Mouse (Mus musculus) thymus, adult 2 months (tissue): ENCODE results near the gene Ttf2. TPM values are rescaled to one million over a fixed set of nuclear protein-coding genes. Genes with fewer than 3 reads are reported as not detected.

Source experiments
- DNase-seq: peaks from one replicate; pipeline ENCODE4 v3.0.0; 2021
- H3K27ac ChIP-seq: fragments of 200-500 bp; 2 replicates; pipeline ENCODE4 v1.5.1; 2012; ENCODE audit warnings: low read length, control low read depth; ENCODE audit not compliant: control insufficient read depth, insufficient read depth
- H3K27me3 ChIP-seq: fragments of 200-500 bp; 2 replicates; pipeline ENCODE4 v1.6.1; 2012; ENCODE audit warnings: mild to moderate bottlenecking, low read length, moderate library complexity, mixed read lengths; ENCODE audit not compliant: control insufficient read depth, insufficient read depth
- H3K36me3 ChIP-seq: fragments of 200-500 bp; 2 replicates; pipeline ENCODE4 v1.6.1; 2012; ENCODE audit warnings: mild to moderate bottlenecking, low read length, moderate library complexity; ENCODE audit not compliant: control insufficient read depth, insufficient read depth
- H3K4me1 ChIP-seq: fragments of 200-500 bp; replicated peaks from 2 replicates; pipeline ENCODE4 v1.6.1; 2012; ENCODE audit warnings: low read length; ENCODE audit not compliant: control insufficient read depth, insufficient read depth
- H3K4me3 ChIP-seq: fragments of 200-500 bp; 2 replicates; pipeline ENCODE4 v1.5.1; 2012; ENCODE audit warnings: mild to moderate bottlenecking, low read length, control low read depth, moderate library complexity; ENCODE audit not compliant: control insufficient read depth, insufficient read depth
- CTCF ChIP-seq: fragments of 200-500 bp; IDR thresholded peaks from 2 replicates; pipeline ENCODE4 v1.5.1; 2012; ENCODE audit warnings: mild to moderate bottlenecking, control low read depth, low read length, moderate library complexity, borderline replicate concordance; ENCODE audit not compliant: control insufficient read depth, poor library complexity, insufficient read depth; ENCODE audit errors: extremely low read depth
- POLR2A ChIP-seq: fragments of 200-500 bp; IDR thresholded peaks from 2 replicates; pipeline ENCODE4 v1.6.1; 2012; ENCODE audit warnings: mild to moderate bottlenecking, low read length, control low read depth, moderate library complexity; ENCODE audit not compliant: control insufficient read depth, poor library complexity, insufficient read depth; ENCODE audit errors: extremely low read depth
- WGBS: fragments of 180-500 bp; shearing (Covaris S2); methylation state at CpG from one replicate; pipeline ENCODE4 v1.1.7; 2018; 5-methylcytosine and 5-hydroxymethylcytosine counted together
- polyA plus RNA-seq: library from polyadenylated mRNA; depleted of rRNA; stranded (reverse); fragments of >200 nt; gene quantifications from 2 replicates; pipeline ENCODE4 v1.2.3, GENCODE M21; 2012; rRNA removed

Gene Ttf2
- polyA plus RNA-seq, 1 experiment, result 9.4 TPM

DNA sequence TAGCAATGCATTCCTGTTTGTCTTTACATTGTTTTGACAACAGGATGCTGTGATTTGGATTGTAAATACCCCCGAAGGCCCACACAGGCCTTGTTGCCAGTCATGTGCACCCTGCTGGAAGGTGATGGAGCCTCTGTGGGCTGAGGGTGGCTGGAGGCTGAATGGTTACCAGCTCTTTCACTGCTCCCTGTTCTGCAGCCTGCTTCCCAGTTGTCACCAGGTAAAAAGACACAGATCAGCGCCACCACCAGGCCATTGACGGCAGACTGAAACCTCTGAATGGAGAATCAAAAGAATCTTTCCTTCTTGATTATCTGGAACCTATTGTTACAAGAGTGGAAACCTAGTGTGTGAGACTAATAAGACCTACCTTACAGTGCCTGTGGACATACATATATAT lies 62.5 kb downstream of the Ttf2 start:
- no peaks in the 10 kb centered on the region for H3K27me3 ChIP-seq
- WGBS, result 53% methylated on average over 3 of the region's 3 CpGs
- no peaks in the 10 kb centered on the region for H3K36me3 ChIP-seq
- H3K4me1 ChIP-seq, result no peaks in the 10 kb centered on the region; the same call in 1 of the 2 replicates
- TF ChIP-seq CTCF (no peak), POLR2A (no peak)
- no peak overlapping the region for H3K27ac ChIP-seq
- no peak overlapping the region for H3K4me3 ChIP-seq
- peak; percentile 27 for DNase-seq

DNA sequence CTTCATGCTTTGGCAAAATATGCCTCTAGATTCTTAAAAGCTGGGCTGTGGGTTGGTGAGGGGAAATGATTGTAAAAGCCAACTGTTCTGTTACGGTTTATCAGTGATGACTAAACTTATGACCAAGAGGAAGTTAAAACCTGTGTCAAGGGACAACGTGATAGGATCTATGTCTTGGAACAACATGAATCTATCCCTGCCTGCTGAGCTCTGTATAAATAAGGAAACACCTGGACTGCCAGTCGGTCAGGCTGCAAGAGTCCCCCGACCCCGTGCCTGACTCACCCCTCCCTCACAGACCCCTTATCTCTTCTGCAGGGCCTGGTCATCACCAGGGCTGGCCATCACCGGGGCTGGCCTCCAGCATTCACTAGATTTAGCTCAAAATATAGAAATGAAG lies 63.3 kb downstream of the Ttf2 start:
- Histone ChIP-seq H3K4me3 (no peak overlapping the region), H3K36me3 (no peaks in the 10 kb centered on the region), H3K27me3 (no peaks in the 10 kb centered on the region), H3K27ac (no peak overlapping the region), H3K4me1 (no peaks in the 10 kb centered on the region; the same call in 1 of the 2 replicates)
- DNase-seq, result no peak
- WGBS, result 28% methylated on average over 6 of the region's 6 CpGs
- TF ChIP-seq POLR2A (no peak), CTCF (no peak)

DNA sequence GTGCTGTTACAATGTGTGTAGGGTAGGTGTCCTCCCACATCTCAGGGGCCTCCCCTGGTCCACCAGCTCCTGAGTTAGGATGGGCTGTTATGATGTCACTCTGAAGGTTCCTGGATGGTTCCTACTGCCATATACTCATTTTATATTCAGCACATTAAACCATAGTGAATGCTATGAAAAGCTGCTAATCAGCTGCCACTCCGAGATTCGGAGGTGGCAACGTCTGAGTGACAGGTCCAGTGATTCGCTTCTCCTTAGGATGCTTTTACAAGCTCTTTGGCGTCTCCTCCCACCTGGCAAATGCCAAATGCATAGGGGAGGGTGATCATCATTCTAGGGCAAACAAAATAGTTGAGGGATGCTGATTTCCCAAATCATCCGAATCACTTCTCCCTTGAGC lies 74.0 kb downstream of the Ttf2 start:
- no peaks in the 10 kb centered on the region for H3K36me3 ChIP-seq
- TF ChIP-seq CTCF (no peak), POLR2A (no peak)
- WGBS, result 91% methylated on average over 6 of the region's 6 CpGs
- no peak for DNase-seq
- no peaks in the 10 kb centered on the region for H3K4me1 ChIP-seq
- H3K27ac ChIP-seq, result no peak overlapping the region
- no peak overlapping the region for H3K4me3 ChIP-seq
- no peaks in the 10 kb centered on the region for H3K27me3 ChIP-seq

DNA sequence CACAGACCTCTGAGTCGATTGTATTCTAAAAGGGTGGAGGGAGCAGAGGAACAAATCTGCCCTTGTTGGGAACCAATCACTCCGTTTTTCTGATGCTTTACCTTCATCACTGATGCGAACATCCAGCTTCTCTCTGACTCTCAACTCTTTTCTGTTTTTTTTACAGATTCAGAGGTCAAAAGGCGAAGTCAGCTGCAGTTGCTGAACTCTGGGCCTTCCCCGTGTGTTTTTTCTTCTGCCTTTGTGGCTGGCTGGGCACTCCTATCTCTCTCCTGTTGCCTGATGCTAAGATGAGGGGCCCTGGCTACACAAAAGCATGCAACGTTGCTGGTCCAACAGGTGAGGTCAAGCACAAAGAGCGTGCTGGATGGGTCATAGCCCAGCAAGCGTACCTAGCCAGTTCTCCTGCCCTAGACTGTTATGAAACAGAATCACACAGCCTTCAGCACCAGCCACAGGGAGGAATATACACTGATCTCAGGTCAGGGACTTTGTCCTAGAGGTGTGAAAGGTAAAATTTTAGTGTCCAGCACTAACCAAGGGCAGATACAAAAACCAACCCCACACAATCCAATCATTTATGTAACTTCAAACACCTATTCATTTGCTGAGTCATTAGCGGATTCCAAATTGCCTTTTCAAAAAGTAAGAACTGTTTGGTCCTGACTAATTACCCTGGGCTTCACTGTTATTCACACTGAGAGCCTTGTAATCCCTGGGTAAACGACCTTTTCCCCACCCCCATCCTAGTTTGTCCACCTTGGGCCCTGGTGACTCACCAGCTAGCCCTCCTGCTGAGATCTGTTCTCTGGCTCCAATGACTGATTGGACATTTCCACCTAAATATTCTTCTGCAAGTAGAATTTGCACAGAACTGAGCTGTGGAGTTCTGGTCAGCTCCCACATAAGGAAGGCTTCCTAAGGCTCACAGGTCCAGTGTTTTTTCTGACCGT lies 76.8 kb downstream of the Ttf2 start:
- no peak overlapping the region for H3K4me3 ChIP-seq
- TF ChIP-seq CTCF (no peak), POLR2A (no peak)

DNA sequence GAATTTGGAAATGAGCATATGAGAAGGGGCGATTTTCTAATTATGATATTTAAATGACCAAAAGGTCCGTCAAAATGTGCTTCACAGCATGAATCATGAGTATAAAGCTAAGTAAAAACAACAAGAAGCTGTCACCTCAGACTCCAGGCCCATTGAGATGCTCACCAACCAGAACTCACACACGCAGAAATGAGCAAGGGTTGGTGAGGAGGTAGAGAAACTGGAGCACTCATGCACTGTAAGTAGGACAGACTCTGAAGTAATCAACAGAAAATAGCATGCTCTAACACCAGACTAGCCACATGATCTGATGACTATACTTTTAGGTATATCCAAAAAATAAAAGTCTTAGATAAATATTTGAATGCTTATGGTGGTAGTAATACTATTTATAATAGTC lies 79.1 kb downstream of the Ttf2 start:
- Histone ChIP-seq H3K27ac (no peak overlapping the region), H3K27me3 (no peaks in the 10 kb centered on the region), H3K4me3 (no peak overlapping the region), H3K36me3 (no peaks in the 10 kb centered on the region), H3K4me1 (no peaks in the 10 kb centered on the region)
- no peak for DNase-seq
- 95% methylated on average over 3 of the region's 3 CpGs for WGBS
- TF ChIP-seq CTCF, result no peak
- TF ChIP-seq POLR2A, result no peak

More for the DNA sequence above, 76.8 kb downstream of the Ttf2 start:
- Histone ChIP-seq H3K36me3 (no peaks in the 10 kb centered on the region), H3K27me3 (no peaks in the 10 kb centered on the region), H3K4me1 (no peaks in the 10 kb centered on the region), H3K27ac (no peak overlapping the region)
- 84% methylated on average over 11 of the region's 11 CpGs for WGBS
- DNase-seq, result no peak

DNA sequence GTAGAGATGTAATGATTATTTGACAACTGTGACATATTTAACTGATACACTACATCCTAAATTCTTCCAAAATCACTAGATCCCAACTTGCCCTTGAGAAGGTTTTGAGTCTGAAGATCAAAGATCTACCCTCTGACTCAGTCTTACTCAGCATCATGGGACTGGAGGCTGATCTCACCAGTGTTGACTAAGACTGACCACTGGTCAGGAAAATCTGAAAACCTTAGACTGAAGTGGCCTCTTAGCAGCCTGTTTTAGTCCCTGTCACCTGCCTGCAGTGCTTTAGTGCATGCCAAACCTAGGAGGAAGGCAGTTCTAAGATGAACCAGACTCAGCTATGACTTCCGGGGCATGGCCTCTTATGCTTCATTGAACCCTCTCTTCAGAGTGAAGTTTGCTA lies 80.2 kb downstream of the Ttf2 start:
- Histone ChIP-seq H3K27me3 (no peaks in the 10 kb centered on the region), H3K36me3 (no peaks in the 10 kb centered on the region), H3K4me3 (no peak overlapping the region), H3K4me1 (no peaks in the 10 kb centered on the region), H3K27ac (no peak overlapping the region)
- WGBS, result 97% methylated on average over 1 of the region's 1 CpGs
- TF ChIP-seq POLR2A (no peak), CTCF (no peak)
- DNase-seq, result no peak

Other genes starting within 250 kb of the Ttf2 start
- gene Vtcn1, start 144.2 kb downstream of the Ttf2 start, polyA plus RNA-seq, result 0.05 and 0.11 TPM in 2 replicates
- gene Trim45, start 47.5 kb downstream of the Ttf2 start, polyA plus RNA-seq, result 3.0 and 3.2 TPM in 2 replicates
- 1.4 and 1.6 TPM in 2 replicates for gene Cd101, start 59.9 kb upstream of the Ttf2 start, polyA plus RNA-seq
- 7.9 and 8.0 TPM in 2 replicates for gene Ptgfrn, start 140.6 kb upstream of the Ttf2 start, polyA plus RNA-seq